Mouse (Mus musculus) neural tube, embryonic 15.5 days (tissue): ENCODE data around the gene Phlpp2. TPM values are rescaled to one million over a fixed set of nuclear protein-coding genes. Genes with fewer than 3 reads are reported as not detected.

Source experiments
- ATAC-seq: fragments of 200-750 bp; cut with Nextera tagmentation; 2 replicates; pipeline ENCODE4 v1.8.0; 2017; ENCODE audit warnings: mild to moderate bottlenecking, moderate TSS enrichment, moderate library complexity; ENCODE audit not compliant: low FRiP score
- H3K27ac ChIP-seq: fragments of 300-500 bp; sonication (generic); replicated peaks from 2 replicates; pipeline ENCODE4 v1.5.1; 2015; ENCODE audit warnings: mild to moderate bottlenecking, inconsistent platforms
- H3K27me3 ChIP-seq: fragments of 300-500 bp; sonication (generic); replicated peaks from 2 replicates; pipeline ENCODE4 v1.6.1; 2015; ENCODE audit warnings: inconsistent platforms
- H3K36me3 ChIP-seq: fragments of 300-500 bp; sonication (generic); 2 replicates; pipeline ENCODE4 v1.6.1; 2015; ENCODE audit warnings: inconsistent platforms
- H3K4me1 ChIP-seq: fragments of 300-500 bp; sonication (generic); 2 replicates; pipeline ENCODE4 v1.6.1; 2015; ENCODE audit warnings: inconsistent platforms
- H3K4me2 ChIP-seq: fragments of 300-500 bp; sonication (generic); 2 replicates; pipeline ENCODE4 v1.6.1; 2015; ENCODE audit warnings: inconsistent platforms, mild to moderate bottlenecking, moderate library complexity
- H3K4me3 ChIP-seq: fragments of 300-500 bp; sonication (generic); replicated peaks from 2 replicates; pipeline ENCODE4 v1.5.1; 2015; ENCODE audit warnings: mild to moderate bottlenecking, inconsistent platforms
- H3K9ac ChIP-seq: fragments of 300-500 bp; sonication (generic); replicated peaks from 2 replicates; pipeline ENCODE4 v1.6.1; 2015; ENCODE audit warnings: mild to moderate bottlenecking, inconsistent platforms
- H3K9me3 ChIP-seq: fragments of 300-500 bp; sonication (generic); replicated peaks from 2 replicates; pipeline ENCODE4 v1.6.1; 2016; ENCODE audit warnings: inconsistent platforms
- WGBS: fragments of 180-500 bp; shearing (Covaris S2); methylation state at CpG from one replicate; pipeline ENCODE4 v1.1.7; 2015; ENCODE audit warnings: mixed read lengths; 5-methylcytosine and 5-hydroxymethylcytosine counted together
- polyA plus RNA-seq: library from polyadenylated mRNA; unstranded; fragments of >200 nt; fragmentation: Nextera tagmentation; extraction: Ambion mirVana; gene quantifications from 2 replicates; pipeline ENCODE4 v1.2.1, GENCODE M21; 2015

Gene Phlpp2
- polyA plus RNA-seq, 1 experiment from 2014 or later: 4.6 TPM

- 55% methylated on average over 10 of the region's 10 CpGs for WGBS
- H3K27me3 ChIP-seq: peaks cover 22% of the 10 kb centered on the region
- no peak for ATAC-seq
- no peaks in the 10 kb centered on the region for H3K36me3 ChIP-seq
- no peak overlapping the region for H3K9ac ChIP-seq
- H3K4me1 ChIP-seq: no peaks in the 10 kb centered on the region
- no peak overlapping the region for H3K27ac ChIP-seq
- no peak overlapping the region for H3K4me2 ChIP-seq
- H3K9me3 ChIP-seq: no peaks in the 10 kb centered on the region
- H3K4me3 ChIP-seq: no peak overlapping the region
Observed at GRCm38 (mm10) chr8:109968837-109969236, 100.5 kb downstream of the Phlpp2 start.

DNA sequence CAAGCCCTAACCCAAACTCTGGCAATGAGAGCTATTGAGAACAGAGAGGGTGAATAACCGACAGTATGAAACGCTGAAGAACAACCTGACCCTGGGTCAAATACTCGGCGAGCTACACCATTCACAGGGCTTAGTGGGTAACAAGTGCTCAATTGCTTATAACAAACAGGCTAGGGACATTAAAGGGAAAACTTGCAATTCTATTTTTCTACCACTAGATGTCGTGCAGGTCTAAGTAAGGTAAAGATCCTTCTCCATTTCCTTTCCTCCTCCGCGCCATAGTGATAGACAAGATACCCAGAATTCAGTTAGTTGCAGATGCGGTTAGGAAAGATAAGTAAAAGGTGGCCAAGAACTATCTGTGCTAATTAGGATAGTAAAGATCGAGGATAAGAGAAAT lies 102.0 kb downstream of the Phlpp2 start:
- 0 out of 2 replicates have a peak overlapping the region, but pooled peaks have one; percentile 23 for H3K4me2 ChIP-seq
- H3K9ac ChIP-seq: no peak overlapping the region
- no peak overlapping the region for H3K27ac ChIP-seq
- H3K36me3 ChIP-seq: no peaks in the 10 kb centered on the region
- H3K4me1 ChIP-seq: no peaks in the 10 kb centered on the region
- no peak for ATAC-seq
- no peaks in the 10 kb centered on the region for H3K9me3 ChIP-seq
- H3K27me3 ChIP-seq: peaks cover 19% of the 10 kb centered on the region
- WGBS: 7% methylated on average over 9 of the region's 9 CpGs
- H3K4me3 ChIP-seq: no peak overlapping the region

GRCm38 (mm10) chr8:109972901-109973300 lies 104.6 kb downstream of the Phlpp2 start:
- no peaks in the 10 kb centered on the region for H3K4me1 ChIP-seq
- 89% methylated on average over 4 of the region's 4 CpGs for WGBS
- H3K9ac ChIP-seq: no peak overlapping the region
- no peak overlapping the region for H3K4me2 ChIP-seq
- ATAC-seq: no peak
- H3K4me3 ChIP-seq: no peak overlapping the region
- H3K27ac ChIP-seq: no peak overlapping the region
- H3K9me3 ChIP-seq: 0 out of 2 replicates have a peak, but pooled peaks cover 4% of the 10 kb centered on the region
- no peaks in the 10 kb centered on the region for H3K36me3 ChIP-seq
- H3K27me3 ChIP-seq: peaks cover 18% of the 10 kb centered on the region

- H3K4me2 ChIP-seq: no peak overlapping the region
- H3K9ac ChIP-seq: no peak overlapping the region
- H3K27me3 ChIP-seq: no peaks in the 10 kb centered on the region
- no peak overlapping the region for H3K27ac ChIP-seq
- H3K9me3 ChIP-seq: 0 out of 2 replicates have a peak, but pooled peaks cover 4% of the 10 kb centered on the region
- H3K4me3 ChIP-seq: no peak overlapping the region
- H3K36me3 ChIP-seq: no peaks in the 10 kb centered on the region
- 80% methylated on average over 6 of the region's 6 CpGs for WGBS
- ATAC-seq: no peak
- H3K4me1 ChIP-seq: peaks cover 10% of the 10 kb centered on the region
Observed at GRCm38 (mm10) chr8:109979339-109979738, 111.0 kb downstream of the Phlpp2 start.

DNA sequence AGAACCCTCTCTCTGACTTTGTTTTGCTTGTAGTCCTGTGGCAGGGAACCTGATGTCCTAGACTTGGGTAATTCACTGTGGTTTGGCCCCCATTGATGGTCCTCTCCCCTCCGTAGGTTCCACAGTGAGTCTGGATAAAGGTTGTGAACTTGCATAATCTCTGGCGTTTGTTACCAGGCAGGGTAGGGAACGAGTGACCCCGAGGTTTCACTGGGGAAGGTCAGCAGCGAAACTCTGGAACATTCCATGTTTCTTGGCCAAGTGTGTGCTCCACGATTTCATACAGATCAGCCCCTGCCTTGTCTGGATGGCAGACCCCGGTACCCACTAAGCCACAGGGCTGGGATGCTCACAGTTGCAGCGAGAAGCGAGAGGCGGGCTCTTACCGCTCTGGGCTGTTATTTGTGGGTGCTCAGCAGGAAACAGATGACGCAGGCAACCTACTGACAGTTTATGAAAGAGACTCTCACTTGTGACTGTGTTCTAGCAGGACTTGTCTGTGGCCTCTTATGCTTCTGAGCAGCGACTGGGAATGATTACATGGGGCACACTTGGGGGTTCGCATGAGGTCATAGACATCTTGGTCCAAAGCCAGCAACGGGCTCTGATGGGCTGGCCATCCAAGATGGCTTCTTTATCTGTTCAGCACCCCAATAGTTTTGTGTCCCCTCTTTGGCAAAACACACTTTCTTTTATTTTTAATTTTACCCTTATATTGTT lies 114.2 kb downstream of the Phlpp2 start:
- 75% methylated on average over 15 of the region's 15 CpGs for WGBS
- Histone ChIP-seq H3K4me2 (no peak overlapping the region), H3K27me3 (no peaks in the 10 kb centered on the region), H3K9me3 (no peaks in the 10 kb centered on the region), H3K36me3 (no peaks in the 10 kb centered on the region), H3K9ac (no peak overlapping the region), H3K4me1 (peaks cover 10% of the 10 kb centered on the region), H3K27ac (no peak overlapping the region), H3K4me3 (no peak overlapping the region)
- ATAC-seq: no peak

DNA sequence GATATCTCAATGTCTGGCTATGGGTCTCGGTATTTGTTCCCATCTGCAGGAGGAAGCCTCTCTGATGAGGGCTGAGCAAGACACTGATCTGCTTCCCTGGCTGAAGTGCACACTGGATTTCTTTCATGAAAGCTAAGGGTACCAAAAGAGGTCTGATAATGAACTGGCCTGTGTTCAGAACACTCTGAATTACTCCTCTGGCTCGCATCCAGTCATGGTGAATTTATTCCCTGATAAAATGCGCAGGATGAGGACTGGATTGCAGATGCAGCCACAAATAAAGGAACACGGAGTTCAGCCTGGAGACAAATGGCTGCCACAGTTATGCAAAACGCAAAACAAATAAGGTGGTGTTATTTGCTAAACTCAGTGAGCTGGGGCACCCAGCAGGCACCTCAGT lies 115.6 kb downstream of the Phlpp2 start:
- Histone ChIP-seq H3K27ac (peak overlapping the region; percentile 75), H3K4me3 (no peak overlapping the region), H3K9me3 (no peaks in the 10 kb centered on the region), H3K9ac (no peak overlapping the region), H3K4me1 (peaks cover 10% of the 10 kb centered on the region), H3K27me3 (no peaks in the 10 kb centered on the region), H3K36me3 (no peaks in the 10 kb centered on the region), H3K4me2 (0 out of 2 replicates have a peak overlapping the region, but pooled peaks have one; percentile 15)
- ATAC-seq: peak; percentile 41; the same call in 1 of the 2 replicates
- 13% methylated on average over 5 of the region's 5 CpGs for WGBS

DNA sequence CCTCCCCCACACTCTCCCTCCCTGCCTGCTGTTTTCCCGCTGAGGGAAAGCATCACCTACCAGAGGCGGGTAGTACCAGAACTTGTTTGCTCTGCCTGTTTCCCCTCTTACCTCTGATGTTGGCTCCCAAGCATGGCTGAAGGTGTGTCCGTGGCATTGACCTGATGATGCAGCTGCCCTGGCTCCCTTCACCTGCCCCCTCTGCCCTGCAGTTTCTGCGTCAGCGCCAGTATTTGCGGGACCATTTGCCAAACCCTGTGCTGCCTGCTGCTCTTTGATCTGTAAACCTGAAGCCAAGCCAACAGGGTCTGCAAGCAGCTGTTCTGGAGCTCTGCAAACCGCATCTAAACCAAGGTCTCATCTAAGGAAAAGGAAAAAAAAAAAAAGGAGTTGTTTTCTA lies 118.0 kb downstream of the Phlpp2 start:
- H3K27ac ChIP-seq: no peak overlapping the region
- WGBS: 68% methylated on average over 7 of the region's 7 CpGs
- H3K27me3 ChIP-seq: no peaks in the 10 kb centered on the region
- H3K4me3 ChIP-seq: no peak overlapping the region
- H3K9me3 ChIP-seq: no peaks in the 10 kb centered on the region
- no peak for ATAC-seq
- H3K4me2 ChIP-seq: no peak overlapping the region
- peaks cover 10% of the 10 kb centered on the region for H3K4me1 ChIP-seq
- H3K36me3 ChIP-seq: no peaks in the 10 kb centered on the region
- H3K9ac ChIP-seq: no peak overlapping the region

- Histone ChIP-seq H3K9me3 (no peaks in the 10 kb centered on the region), H3K4me1 (peaks cover 10% of the 10 kb centered on the region), H3K27ac (no peak overlapping the region), H3K4me2 (no peak overlapping the region), H3K9ac (no peak overlapping the region), H3K4me3 (no peak overlapping the region), H3K27me3 (no peaks in the 10 kb centered on the region), H3K36me3 (no peaks in the 10 kb centered on the region)
- ATAC-seq: no peak
- 92% methylated on average over 7 of the region's 7 CpGs for WGBS
Observed at GRCm38 (mm10) chr8:109987776-109988175, 119.4 kb downstream of the Phlpp2 start.

GRCm38 (mm10) chr8:109989151-109989550 lies 120.8 kb downstream of the Phlpp2 start:
- ATAC-seq: no peak
- no peaks in the 10 kb centered on the region for H3K9me3 ChIP-seq
- no peak overlapping the region for H3K4me2 ChIP-seq
- H3K4me1 ChIP-seq: peaks cover 2% of the 10 kb centered on the region
- WGBS: 88% methylated on average over 8 of the region's 8 CpGs
- H3K9ac ChIP-seq: no peak overlapping the region
- H3K4me3 ChIP-seq: no peak overlapping the region
- no peaks in the 10 kb centered on the region for H3K36me3 ChIP-seq
- H3K27me3 ChIP-seq: no peaks in the 10 kb centered on the region
- no peak overlapping the region for H3K27ac ChIP-seq

- H3K9ac ChIP-seq: no peak within 1 kb of the TSS
- 90% methylated on average over 8 of the region's 8 CpGs for WGBS
- no peaks in the 10 kb centered on the region for H3K27me3 ChIP-seq
- no peak for ATAC-seq
- H3K9me3 ChIP-seq: no peaks in the 10 kb centered on the region
- H3K27ac ChIP-seq: no peak within 1 kb of the TSS
- H3K36me3 ChIP-seq: no peaks in the 10 kb centered on the region
- H3K4me1 ChIP-seq: no peaks in the 10 kb centered on the region
- H3K4me2 ChIP-seq: no peak within 1 kb of the TSS
- no peak within 1 kb of the TSS for H3K4me3 ChIP-seq
Observed at GRCm38 (mm10) chr8:109990224-109990623, 121.9 kb downstream of the Phlpp2 start, which contains the start of gene Tat. Gene Tat, plus strand, starts transcription at chr8:109990437.

DNA sequence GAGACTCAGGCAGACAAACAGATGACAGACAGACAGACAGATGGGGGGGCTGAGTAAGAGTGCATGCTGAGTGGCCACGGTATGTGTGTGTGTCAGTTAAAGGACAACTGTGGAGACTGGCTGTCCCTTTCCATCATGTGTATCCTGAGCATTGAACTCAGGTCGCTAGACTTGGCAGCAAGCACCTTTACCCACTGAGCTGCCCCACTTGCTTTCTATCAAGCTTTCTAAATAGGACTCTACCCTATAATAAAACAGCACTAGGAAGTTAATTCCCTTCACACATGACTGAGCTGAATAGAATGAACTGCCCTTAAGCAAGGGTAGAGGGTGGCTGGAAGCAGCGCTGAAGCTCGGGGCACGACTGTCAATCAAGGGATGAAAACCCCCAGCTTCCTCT lies 123.8 kb downstream of the Phlpp2 start:
- no peak overlapping the region for H3K4me3 ChIP-seq
- no peak for ATAC-seq
- WGBS: 78% methylated on average over 5 of the region's 5 CpGs

DNA sequence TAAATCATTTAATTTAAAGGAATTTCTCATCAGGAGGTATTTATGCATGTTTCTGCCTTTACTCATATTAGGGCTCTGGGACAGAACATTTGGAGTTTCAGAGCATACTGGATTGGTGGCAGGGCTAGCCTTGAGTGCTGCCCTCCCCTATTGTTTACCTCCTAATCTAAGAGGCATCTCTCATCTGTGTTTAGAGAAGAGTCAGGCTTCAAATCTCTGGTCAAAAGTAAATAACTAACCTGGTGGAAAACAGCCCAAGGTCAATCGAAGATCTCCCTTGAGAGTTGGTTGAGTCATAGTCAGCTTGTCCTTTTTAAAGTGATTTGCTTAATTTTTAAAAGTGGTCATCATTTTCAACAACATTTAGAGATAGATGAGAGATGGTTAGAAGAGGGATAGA lies 124.6 kb downstream of the Phlpp2 start:
- WGBS: 85% methylated on average over 1 of the region's 1 CpGs

More for the DNA sequence above, 123.8 kb downstream of the Phlpp2 start:
- no peaks in the 10 kb centered on the region for H3K4me1 ChIP-seq
- H3K4me2 ChIP-seq: no peak overlapping the region
- no peak overlapping the region for H3K9ac ChIP-seq
- H3K27ac ChIP-seq: no peak overlapping the region
- no peaks in the 10 kb centered on the region for H3K9me3 ChIP-seq
- no peaks in the 10 kb centered on the region for H3K36me3 ChIP-seq
- no peaks in the 10 kb centered on the region for H3K27me3 ChIP-seq

More for the DNA sequence above, 124.6 kb downstream of the Phlpp2 start:
- H3K9me3 ChIP-seq: no peaks in the 10 kb centered on the region
- no peak overlapping the region for H3K4me3 ChIP-seq
- no peaks in the 10 kb centered on the region for H3K4me1 ChIP-seq
- no peaks in the 10 kb centered on the region for H3K36me3 ChIP-seq
- H3K9ac ChIP-seq: no peak overlapping the region
- H3K27me3 ChIP-seq: no peaks in the 10 kb centered on the region
- H3K27ac ChIP-seq: no peak overlapping the region
- H3K4me2 ChIP-seq: no peak overlapping the region
- no peak for ATAC-seq
